Mouse (Mus musculus) Patski (cell line): ENCODE measurements around the gene Cars. TPM values are rescaled to one million over a fixed set of nuclear protein-coding genes. Genes with fewer than 3 reads are reported as not detected.

ENCODE experiments used
- ATAC-seq: fragments of 100-300 bp; one replicate; pipeline ENCODE4 v1.8.0; 2021
- CTCF ChIA-PET: fragments of 350-600 bp; sonication (Branson Sonifier 250); formaldehyde crosslinking; loops from one replicate; lab custom pipeline; 2022; ENCODE audit warnings: inconsistent platforms; lab: Charles Lee
- POLR2A ChIA-PET: fragments of 350-600 bp; sonication (Branson Sonifier 250); formaldehyde crosslinking; loops from one replicate; lab custom pipeline; 2022; ENCODE audit warnings: antibody characterized with exemption, inconsistent platforms; lab: Charles Lee
- DNase-seq: peaks from one replicate; pipeline ENCODE4 v3.0.0-alpha.2; 2011; ENCODE audit warnings: low read depth, low spot score
- H3K27me3 ChIP-seq: fragments of 371-371 bp; one replicate; pipeline ENCODE4 v1.5.1; 2021
- CTCF ChIP-seq: fragments of 100-300 bp; IDR thresholded peaks from one replicate; pipeline ENCODE4 v1.5.1; 2021
- in situ Hi-C: fragments of 300-500 bp; cut with MboI; formaldehyde crosslinking; loops from 3 replicates; pipeline ENCODE4 v1.11.1; 2018; ENCODE audit warnings: low pct_unique_long_range_greater_than_20kb, mixed read lengths
- polyA plus RNA-seq: library from polyadenylated mRNA; unstranded; gene quantifications from one replicate; pipeline ENCODE4 v1.2.3, GENCODE M21; 2021

Gene Cars
- polyA plus RNA-seq, 1 experiment from 2014 or later: 81.5 TPM

- in situ Hi-C loops: loop anchor here (10.0 kb wide), 1 partner anchor 167 kb away; the partner anchor contains the start of gene Osbpl5
- ChIA-PET CTCF (no interaction called here), POLR2A (no interaction called here)
- ATAC-seq (no peak), DNase-seq (no peak)
- H3K27me3 ChIP-seq: no peaks in the 10 kb centered on the region
- no peak for TF ChIP-seq CTCF
Measured at GRCm38 (mm10) chr7:143587586-143587985, 12.3 kb downstream of the Cars start.

GRCm38 (mm10) chr7:143583956-143584355 is 15.9 kb downstream of the Cars start:
- in situ Hi-C loops: loop anchor here (10.0 kb wide), 1 partner anchor 171 kb away; the partner anchor contains the start of gene Osbpl5
- peak; percentile 35 for DNase-seq
- H3K27me3 ChIP-seq: no peaks in the 10 kb centered on the region
- peak; percentile 78 for ATAC-seq
- POLR2A ChIA-PET: no interaction called here
- no peak for TF ChIP-seq CTCF
- CTCF ChIA-PET: interaction anchor here (0.7 to 3.1 kb wide), 9 partner anchors 11 to 165 kb away, joined by 3 to 17 read pairs (median 4); no protein-coding TSS in a partner anchor

- no peak for ATAC-seq
Measured at GRCm38 (mm10) chr7:143583025-143583424, 16.9 kb downstream of the Cars start.

GRCm38 (mm10) chr7:143575751-143576150 is 24.1 kb downstream of the Cars start:
- DNase-seq (no peak), ATAC-seq (no peak)
- ChIA-PET CTCF (interaction anchor here (0.8 to 1.0 kb wide), 2 partner anchors 11 to 131 kb away, joined by 3 read pairs; no protein-coding TSS in a partner anchor), POLR2A (no interaction called here)
- TF ChIP-seq CTCF: no peak
- H3K27me3 ChIP-seq: no peaks in the 10 kb centered on the region
- in situ Hi-C loops: no loop called here

More at GRCm38 (mm10) chr7:143583025-143583424, 16.9 kb downstream of the Cars start:
- POLR2A ChIA-PET: interaction anchor here (0.6 kb wide), 1 partner anchor 180 kb away, joined by 3 read pairs; no protein-coding TSS in a partner anchor
- TF ChIP-seq CTCF: no peak
- CTCF ChIA-PET: interaction anchor here (0.7 to 3.1 kb wide), 6 partner anchors 11 to 166 kb away, joined by 3 to 17 read pairs (median 4); no protein-coding TSS in a partner anchor
- no peak for DNase-seq
- H3K27me3 ChIP-seq: no peaks in the 10 kb centered on the region
- in situ Hi-C loops: loop anchor here (10.0 kb wide), 1 partner anchor 172 kb away; the partner anchor contains the start of gene Osbpl5

- POLR2A ChIA-PET: interaction anchor here (0.8 kb wide), 1 partner anchor 12 kb away, joined by 3 read pairs; no protein-coding TSS in a partner anchor
- no peak for ATAC-seq
- no peak for TF ChIP-seq CTCF
- H3K27me3 ChIP-seq: no peaks in the 10 kb centered on the region
- CTCF ChIA-PET: interaction anchor here (1.5 to 3.1 kb wide), 2 partner anchors 13 to 19 kb away, joined by 3 to 9 read pairs; no protein-coding TSS in a partner anchor
- in situ Hi-C loops: no loop called here
- DNase-seq: no peak
Measured at GRCm38 (mm10) chr7:143565648-143566039, 34.2 kb downstream of the Cars start.

GRCm38 (mm10) chr7:143565015-143565647 is 34.8 kb downstream of the Cars start:
- no peak for TF ChIP-seq CTCF
- POLR2A ChIA-PET: no interaction called here
- no peak for DNase-seq
- in situ Hi-C loops: no loop called here
- CTCF ChIA-PET: interaction anchor here (1.3 to 3.1 kb wide), 3 partner anchors 10 to 19 kb away, joined by 3 to 9 read pairs (median 4); no protein-coding TSS in a partner anchor
- H3K27me3 ChIP-seq: no peaks in the 10 kb centered on the region
- ATAC-seq: no peak

- CTCF ChIA-PET: interaction anchor here (0.7 to 1.6 kb wide), 4 partner anchors 10 to 20 kb away, joined by 3 to 4 read pairs (median 3); no protein-coding TSS in a partner anchor
- in situ Hi-C loops: no loop called here
Measured at GRCm38 (mm10) chr7:143563787-143564186, 36.1 kb downstream of the Cars start.

GRCm38 (mm10) chr7:143557616-143558015 is 42.3 kb downstream of the Cars start:
- in situ Hi-C loops: no loop called here
- TF ChIP-seq CTCF: no peak
- DNase-seq (no peak), ATAC-seq (no peak)
- ChIA-PET CTCF (interaction anchor here (1.9 kb wide), 1 partner anchor 21 kb away, joined by 5 read pairs; no protein-coding TSS in a partner anchor), POLR2A (no interaction called here)
- H3K27me3 ChIP-seq: no peaks in the 10 kb centered on the region

More at GRCm38 (mm10) chr7:143563787-143564186, 36.1 kb downstream of the Cars start:
- H3K27me3 ChIP-seq: no peaks in the 10 kb centered on the region
- POLR2A ChIA-PET: interaction anchor here (0.8 to 0.9 kb wide), 2 partner anchors 10 to 14 kb away, joined by 3 to 4 read pairs; no protein-coding TSS in a partner anchor
- ATAC-seq (no peak), DNase-seq (no peak)
- no peak for TF ChIP-seq CTCF

GRCm38 (mm10) chr7:143556964-143557610 is 42.8 kb downstream of the Cars start:
- ChIA-PET POLR2A (no interaction called here), CTCF (interaction anchor here (1.6 to 1.9 kb wide), 3 partner anchors 16 to 207 kb away, joined by 3 to 5 read pairs (median 3); no protein-coding TSS in a partner anchor)
- H3K27me3 ChIP-seq: no peaks in the 10 kb centered on the region
- ATAC-seq: peak; percentile 80
- TF ChIP-seq CTCF: no peak
- peak; percentile 13 for DNase-seq
- in situ Hi-C loops: no loop called here

GRCm38 (mm10) chr7:143549588-143550220 is 50.2 kb downstream of the Cars start:
- TF ChIP-seq CTCF: no peak
- H3K27me3 ChIP-seq: no peaks in the 10 kb centered on the region
- ATAC-seq (no peak), DNase-seq (no peak)
- ChIA-PET POLR2A (interaction anchor here (1.1 kb wide), 1 partner anchor 15 kb away, joined by 3 read pairs; no protein-coding TSS in a partner anchor), CTCF (interaction anchor here (1.9 kb wide), 1 partner anchor 15 kb away, joined by 4 read pairs; no protein-coding TSS in a partner anchor)
- in situ Hi-C loops: no loop called here
